Comparison of ENCODE assay signal across 23 mouse cellular contexts in genomic region chr12:52785217-52785616, GRCm38 (mm10).
A peak's percentile ranks its signal among the peaks of the same experiment; 100 is the strongest.
DNase-seq lines count a peak whose midpoint lies in the region; ATAC-seq lines count a peak whose summit lies in the region.
"Had no signal": no experiment of that assay in that cellular context is flagged by ENCODE, and none has a peak within 500 bp of the region (broad histone marks: within the 10 kb centered on the region; RNA-seq: fewer than 3 reads in every experiment).

No protein-coding gene starts in this region.

- H3K9me3 ChIP-seq in forebrain, embryonic 12.5 days: no peaks in the 10 kb centered on the region
- no peaks in the 10 kb centered on the region for H3K9me3 ChIP-seq in forebrain, embryonic 13.5 days (replicated peaks)
- H3K9me3 ChIP-seq in midbrain, embryonic 13.5 days: no peaks in the 10 kb centered on the region
- H3K9me3 ChIP-seq in midbrain, embryonic 11.5 days (ENCODE audit: control insufficient read depth, low read length): no peaks in the 10 kb centered on the region
- no peaks in the 10 kb centered on the region for H3K9me3 ChIP-seq in hindbrain, embryonic 10.5 days
- H3K9me3 ChIP-seq in hindbrain, embryonic 16.5 days (ENCODE audit: control insufficient read depth, low read length): no peaks in the 10 kb centered on the region
- H3K9me3 ChIP-seq: heart, embryonic 13.5 days; midbrain, embryonic 12.5 days had no signal

- ATAC-seq in forebrain, embryonic 12.5 days (ENCODE audit: low FRiP score): 0 out of 2 replicates have a peak, but pooled peaks have one; percentile 22
- no peak; the same call in 1 of the 2 replicates for ATAC-seq in forebrain, embryonic 13.5 days
- peak; percentile 67 for ATAC-seq in midbrain, embryonic 13.5 days
- no peak for ATAC-seq in midbrain, embryonic 11.5 days (ENCODE audit: low FRiP score)
- peak; percentile 22; the same call in 1 of the 2 replicates for ATAC-seq in hindbrain, embryonic 16.5 days
- ATAC-seq: CD4-positive, CD25-positive, alpha-beta regulatory T cell, adult 4 months; liver, postnatal 0 days; lung, postnatal 0 days had no signal

- no peak overlapping the region for H3K27ac ChIP-seq in forebrain, embryonic 12.5 days
- H3K27ac ChIP-seq in forebrain, embryonic 13.5 days: no peak overlapping the region
- no peak overlapping the region for H3K27ac ChIP-seq in midbrain, embryonic 13.5 days
- H3K27ac ChIP-seq in midbrain, embryonic 11.5 days (ENCODE audit: low read depth, low read length): no peak overlapping the region
- H3K27ac ChIP-seq in hindbrain, embryonic 10.5 days: peak overlapping the region; percentile 56; the same call in 1 of the 2 replicates
- H3K27ac ChIP-seq in hindbrain, embryonic 16.5 days (ENCODE audit: low read depth, low read length): no peak overlapping the region
- H3K27ac ChIP-seq: heart, embryonic 13.5 days; kidney, postnatal 0 days; macrophage; midbrain, embryonic 12.5 days had no signal

- H3K4me1 ChIP-seq in forebrain, embryonic 12.5 days: peaks cover 27% of the 10 kb centered on the region
- peaks cover 37% of the 10 kb centered on the region for H3K4me1 ChIP-seq in forebrain, embryonic 13.5 days
- H3K4me1 ChIP-seq in midbrain, embryonic 13.5 days (replicated peaks): peaks cover 44% of the 10 kb centered on the region
- peaks cover 13% of the 10 kb centered on the region for H3K4me1 ChIP-seq in midbrain, embryonic 11.5 days (ENCODE audit: control insufficient read depth, insufficient read depth, low read length)
- H3K4me1 ChIP-seq in hindbrain, embryonic 10.5 days (replicated peaks): peaks cover 60% of the 10 kb centered on the region
- H3K4me1 ChIP-seq in hindbrain, embryonic 16.5 days (ENCODE audit: control insufficient read depth, insufficient read depth, low read depth, low read length): peaks cover 15% of the 10 kb centered on the region

- DNase-seq in midbrain, embryonic 11.5 days (ENCODE audit: low spot score, missing footprints): no peak
- DNase-seq in hindbrain, embryonic 10.5 days (ENCODE audit: low spot score): no peak
- DNase-seq in adrenal gland, adult (ENCODE audit: inconsistent age in 2 of 2, low spot score in 1 of 2): no peak
- no peak for DNase-seq in adrenal gland, postnatal 14 days
- DNase-seq: cerebellum, adult 11 months; cerebellum, postnatal 14 days; heart, postnatal 14 days; kidney, adult 18-20 months; left cerebral cortex, postnatal 4 days; liver, postnatal 0 days; right cerebral cortex, postnatal 14 days; spleen, adult 18-20 months had no signal

- peaks cover 3% of the 10 kb centered on the region; the same call in 1 of the 2 replicates for H3K27me3 ChIP-seq in forebrain, embryonic 12.5 days
- no peaks in the 10 kb centered on the region for H3K27me3 ChIP-seq in forebrain, embryonic 13.5 days
- no peaks in the 10 kb centered on the region for H3K27me3 ChIP-seq in midbrain, embryonic 13.5 days
- H3K27me3 ChIP-seq in midbrain, embryonic 11.5 days (ENCODE audit: control insufficient read depth, insufficient read depth, low read length): no peaks in the 10 kb centered on the region
- peaks cover 5% of the 10 kb centered on the region; the same call in 1 of the 2 replicates for H3K27me3 ChIP-seq in hindbrain, embryonic 10.5 days (ENCODE audit: insufficient read depth, poor library complexity, severe bottlenecking)
- no peaks in the 10 kb centered on the region for H3K27me3 ChIP-seq in hindbrain, embryonic 16.5 days (replicated peaks; ENCODE audit: control insufficient read depth, insufficient read depth, low read length)
- H3K27me3 ChIP-seq: midbrain, embryonic 12.5 days had no signal

- H3K4me3 ChIP-seq in forebrain, embryonic 12.5 days (replicated peaks): no peak overlapping the region
- no peak overlapping the region for H3K4me3 ChIP-seq in forebrain, embryonic 13.5 days
- H3K4me3 ChIP-seq in midbrain, embryonic 13.5 days (replicated peaks): no peak overlapping the region
- H3K4me3 ChIP-seq in midbrain, embryonic 11.5 days (ENCODE audit: low read depth, low read length): no peak overlapping the region
- no peak overlapping the region for H3K4me3 ChIP-seq in hindbrain, embryonic 10.5 days
- H3K4me3 ChIP-seq in hindbrain, embryonic 16.5 days (ENCODE audit: low read length): no peak overlapping the region
- H3K4me3 ChIP-seq: heart, embryonic 13.5 days; midbrain, embryonic 12.5 days had no signal

- no peak overlapping the region for H3K9ac ChIP-seq in forebrain, embryonic 12.5 days
- H3K9ac ChIP-seq in forebrain, embryonic 13.5 days: no peak overlapping the region
- H3K9ac ChIP-seq in midbrain, embryonic 13.5 days (replicated peaks): no peak overlapping the region
- H3K9ac ChIP-seq in midbrain, embryonic 11.5 days (ENCODE audit: low read length): no peak overlapping the region
- H3K9ac ChIP-seq in hindbrain, embryonic 16.5 days (ENCODE audit: low read depth, low read length): no peak overlapping the region
- H3K9ac ChIP-seq: heart, embryonic 13.5 days; liver, postnatal 0 days; midbrain, embryonic 12.5 days had no signal

- no peak overlapping the region for H3K4me2 ChIP-seq in forebrain, embryonic 12.5 days
- H3K4me2 ChIP-seq in forebrain, embryonic 13.5 days: no peak overlapping the region
- no peak overlapping the region for H3K4me2 ChIP-seq in midbrain, embryonic 13.5 days (replicated peaks)
- no peak overlapping the region for H3K4me2 ChIP-seq in midbrain, embryonic 11.5 days
- no peak overlapping the region for H3K4me2 ChIP-seq in hindbrain, embryonic 16.5 days (ENCODE audit: low read length)
- H3K4me2 ChIP-seq: heart, embryonic 13.5 days; liver, embryonic 11.5 days; midbrain, embryonic 12.5 days had no signal

- no peaks in the 10 kb centered on the region for H3K36me3 ChIP-seq in forebrain, embryonic 12.5 days (replicated peaks)
- H3K36me3 ChIP-seq in forebrain, embryonic 13.5 days (ENCODE audit: poor library complexity, severe bottlenecking): no peaks in the 10 kb centered on the region
- H3K36me3 ChIP-seq in midbrain, embryonic 13.5 days: no peaks in the 10 kb centered on the region
- H3K36me3 ChIP-seq in midbrain, embryonic 11.5 days (ENCODE audit: control insufficient read depth, insufficient read depth, low read length): no peaks in the 10 kb centered on the region
- no peaks in the 10 kb centered on the region for H3K36me3 ChIP-seq in hindbrain, embryonic 10.5 days
- H3K36me3 ChIP-seq in hindbrain, embryonic 16.5 days (ENCODE audit: control insufficient read depth, insufficient read depth, low read length): no peaks in the 10 kb centered on the region
- H3K36me3 ChIP-seq: heart, embryonic 13.5 days; midbrain, embryonic 12.5 days had no signal

Comparison
In these comparisons a context has a peak if more than half of its experiments do, and no peak if none do; other contexts are left out.
1. ATAC-seq: peak in forebrain, embryonic 12.5 days (single experiment), midbrain, embryonic 13.5 days (single experiment) and hindbrain, embryonic 16.5 days (single experiment); none in forebrain, embryonic 13.5 days (single experiment) and midbrain, embryonic 11.5 days (single experiment).